Mouse (Mus musculus): ENCODE measurements at regions not wholly inside any gene's neighbourhood (a gene's known extent, or its start where the extent isn't known, plus 50 kb on each side); places are given as distances from the start of the nearest gene placed in this dataset.

- Histone ChIP-seq H3K4me1 (ENCODE audit: insufficient read depth, low read length) (no peaks in the 10 kb centered on the region), H3K36me3 (ENCODE audit: insufficient read depth, low read length) (no peaks in the 10 kb centered on the region), H3K27me3 (ENCODE audit: insufficient read depth, low read length) (no peaks in the 10 kb centered on the region; the same call in 1 of the 2 replicates), H3K4me2 (ENCODE audit: low read depth, low read length) (no peak overlapping the region), H3K4me3 (ENCODE audit: low read length) (no peak overlapping the region), H3K27ac (no peak overlapping the region), H3K9ac (replicated peaks; ENCODE audit: low read length) (no peak overlapping the region), H3K9me3 (ENCODE audit: low read length) (no peaks in the 10 kb centered on the region)
- 88% methylated on average over 4 of the region's 4 CpGs for WGBS
- DNase-seq (ENCODE audit: low spot score) (no peak), ATAC-seq (no peak)
- no peak for TF ChIP-seq CTCF (IDR thresholded peaks at IDR 0.05; ENCODE audit: low read depth)
Observed at GRCm38 (mm10) chr11:11012660-11013455, 101.2 kb upstream of the Vwc2 start.

- WGBS = 73% methylated on average over 2 of the region's 2 CpGs
- peak; percentile 7 for DNase-seq (ENCODE audit: low spot score)
- H3K36me3 ChIP-seq (ENCODE audit: insufficient read depth, low read length) = no peaks in the 10 kb centered on the region
- H3K9ac ChIP-seq (replicated peaks; ENCODE audit: low read length) = no peak overlapping the region
- ATAC-seq = no peak
- H3K4me2 ChIP-seq (ENCODE audit: low read depth, low read length) = no peak overlapping the region
- no peaks in the 10 kb centered on the region for H3K9me3 ChIP-seq (ENCODE audit: low read length)
- H3K27ac ChIP-seq = no peak overlapping the region
- no peaks in the 10 kb centered on the region for H3K4me1 ChIP-seq (ENCODE audit: insufficient read depth, low read length)
- no peak overlapping the region for H3K4me3 ChIP-seq (ENCODE audit: low read length)
- no peaks in the 10 kb centered on the region; the same call in 1 of the 2 replicates for H3K27me3 ChIP-seq (ENCODE audit: insufficient read depth, low read length)
- no peak for TF ChIP-seq CTCF (IDR thresholded peaks at IDR 0.05; ENCODE audit: low read depth)
Observed at GRCm38 (mm10) chr11:11013581-11013980, 100.4 kb upstream of the Vwc2 start.

GRCm38 (mm10) chr11:11014088-11014487, 99.9 kb upstream of the Vwc2 start:
- H3K4me1 ChIP-seq (ENCODE audit: insufficient read depth, low read length) = no peaks in the 10 kb centered on the region
- WGBS = 36% methylated on average over 1 of the region's 1 CpGs
- ATAC-seq (peak; percentile 96), DNase-seq (ENCODE audit: low spot score) (peak; percentile 90)
- H3K36me3 ChIP-seq (ENCODE audit: insufficient read depth, low read length) = no peaks in the 10 kb centered on the region
- TF ChIP-seq CTCF (IDR thresholded peaks at IDR 0.05; ENCODE audit: low read depth) = no peak
- H3K27ac ChIP-seq = no peak overlapping the region
- no peak overlapping the region for H3K4me2 ChIP-seq (ENCODE audit: low read depth, low read length)
- no peak overlapping the region for H3K9ac ChIP-seq (replicated peaks; ENCODE audit: low read length)
- no peaks in the 10 kb centered on the region; the same call in 1 of the 2 replicates for H3K27me3 ChIP-seq (ENCODE audit: insufficient read depth, low read length)
- H3K4me3 ChIP-seq (ENCODE audit: low read length) = no peak overlapping the region
- H3K9me3 ChIP-seq (ENCODE audit: low read length) = no peaks in the 10 kb centered on the region

- peak; percentile 50 for DNase-seq (ENCODE audit: low spot score)
- Histone ChIP-seq H3K4me3 (ENCODE audit: low read length) (no peak overlapping the region), H3K27me3 (ENCODE audit: insufficient read depth, low read length) (no peaks in the 10 kb centered on the region; the same call in 1 of the 2 replicates), H3K4me1 (ENCODE audit: insufficient read depth, low read length) (no peaks in the 10 kb centered on the region), H3K9me3 (ENCODE audit: low read length) (no peaks in the 10 kb centered on the region), H3K4me2 (ENCODE audit: low read depth, low read length) (no peak overlapping the region), H3K36me3 (ENCODE audit: insufficient read depth, low read length) (no peaks in the 10 kb centered on the region), H3K9ac (replicated peaks; ENCODE audit: low read length) (no peak overlapping the region), H3K27ac (no peak overlapping the region)
- WGBS = 28% methylated on average over 2 of the region's 2 CpGs
- TF ChIP-seq CTCF (IDR thresholded peaks at IDR 0.05; ENCODE audit: low read depth) = no peak
- peak; percentile 70 for ATAC-seq
Observed at GRCm38 (mm10) chr11:11014538-11014937, 99.5 kb upstream of the Vwc2 start.

- no peaks in the 10 kb centered on the region for H3K9me3 ChIP-seq (ENCODE audit: low read length)
- H3K9ac ChIP-seq (replicated peaks; ENCODE audit: low read length) = no peak overlapping the region
- H3K4me2 ChIP-seq (ENCODE audit: low read depth, low read length) = no peak overlapping the region
- TF ChIP-seq CTCF (IDR thresholded peaks at IDR 0.05; ENCODE audit: low read depth) = no peak
- H3K27ac ChIP-seq = no peak overlapping the region
- no peak overlapping the region for H3K4me3 ChIP-seq (ENCODE audit: low read length)
- H3K27me3 ChIP-seq (ENCODE audit: insufficient read depth, low read length) = no peaks in the 10 kb centered on the region
- H3K4me1 ChIP-seq (ENCODE audit: insufficient read depth, low read length) = no peaks in the 10 kb centered on the region
- ATAC-seq (no peak), DNase-seq (ENCODE audit: low spot score) (no peak)
- H3K36me3 ChIP-seq (ENCODE audit: insufficient read depth, low read length) = no peaks in the 10 kb centered on the region
Observed at GRCm38 (mm10) chr11:11028849-11029248, 85.2 kb upstream of the Vwc2 start.
